11 mouse cellular contexts compared by ENCODE assay signal in the genomic region with DNA sequence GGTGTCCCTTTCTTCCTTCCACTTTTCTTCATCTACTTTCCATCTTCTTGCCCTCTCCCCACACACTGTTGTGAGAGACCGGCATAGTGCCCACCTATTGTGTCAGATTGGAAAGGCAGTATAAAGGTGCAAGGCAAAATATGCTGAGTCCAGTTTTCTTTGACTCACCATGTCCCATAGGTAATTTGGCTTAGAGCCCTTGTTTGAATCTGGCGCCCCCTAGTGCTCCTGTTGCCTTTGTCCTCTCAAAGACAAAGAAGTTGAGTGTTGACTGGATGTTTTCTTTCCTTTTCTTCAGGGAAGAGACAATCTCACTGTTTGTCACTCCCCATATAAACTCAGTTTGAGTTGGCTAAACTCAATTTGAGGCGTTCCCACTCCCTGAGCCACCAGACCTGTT.
DNase-seq lines count a peak whose midpoint lies in the region; ATAC-seq and TF ChIP-seq lines count a peak whose summit lies in the region.
"Had no signal": no experiment of that assay in that cellular context is flagged by ENCODE, and none has a peak within 500 bp of the region (broad histone marks: within the 10 kb centered on the region; RNA-seq: fewer than 3 reads in every experiment).

No protein-coding gene starts in this region.

- 64% methylated on average over 3 of the region's 3 CpGs for WGBS in forebrain, postnatal 0 days
- WGBS in forebrain, embryonic 14.5 days, result 66% methylated on average over 3 of the region's 3 CpGs
- 60% methylated on average over 3 of the region's 3 CpGs for WGBS in midbrain, postnatal 0 days
- WGBS in midbrain, embryonic 16.5 days, result 63% methylated on average over 3 of the region's 3 CpGs
- WGBS in midbrain, embryonic 14.5 days, result 64% methylated on average over 3 of the region's 3 CpGs

- ATAC-seq in forebrain, postnatal 0 days, result no peak
- ATAC-seq in forebrain, embryonic 14.5 days, result no peak
- ATAC-seq in midbrain, postnatal 0 days (ENCODE audit: low FRiP score), result no peak
- no peak for ATAC-seq in midbrain, embryonic 16.5 days
- no peak for ATAC-seq in midbrain, embryonic 14.5 days (ENCODE audit: low FRiP score, low TSS enrichment)

- no peak for DNase-seq in forebrain, postnatal 0 days
- no peak for DNase-seq in forebrain, embryonic 14.5 days (ENCODE audit: low spot score)
- DNase-seq in midbrain, postnatal 0 days (ENCODE audit: low spot score), result no peak
- DNase-seq in adrenal gland, postnatal 14 days, result peak; percentile 63
- DNase-seq in lung, postnatal 10 days, result peak; percentile 25
- DNase-seq in midbrain, embryonic 14.5 days, result no peak
- no peak for DNase-seq in right cerebral cortex, adult 18-20 months

- no peak overlapping the region for H3K4me3 ChIP-seq in forebrain, postnatal 0 days (ENCODE audit: low read depth, low read length)
- no peak overlapping the region for H3K4me3 ChIP-seq in forebrain, embryonic 14.5 days (ENCODE audit: low read depth, low read length)
- no peak overlapping the region for H3K4me3 ChIP-seq in midbrain, postnatal 0 days (ENCODE audit: low read depth, low read length)
- no peak overlapping the region for H3K4me3 ChIP-seq in midbrain, embryonic 16.5 days (ENCODE audit: low read depth, low read length)
- no peak overlapping the region for H3K4me3 ChIP-seq in midbrain, embryonic 14.5 days (replicated peaks; ENCODE audit: low read depth, low read length)
- H3K4me3 ChIP-seq: embryonic facial prominence, embryonic 13.5 days; heart, embryonic 13.5 days; megakaryocyte, embryonic 14.5 days had no signal

- H3K4me2 ChIP-seq in forebrain, postnatal 0 days (ENCODE audit: low read depth), result no peak overlapping the region
- H3K4me2 ChIP-seq in forebrain, embryonic 14.5 days (ENCODE audit: low read length), result no peak overlapping the region
- no peak overlapping the region for H3K4me2 ChIP-seq in midbrain, postnatal 0 days (ENCODE audit: low read depth, low read length, poor library complexity, severe bottlenecking)
- H3K4me2 ChIP-seq in midbrain, embryonic 16.5 days (ENCODE audit: low read length), result no peak overlapping the region
- H3K4me2 ChIP-seq in midbrain, embryonic 14.5 days (ENCODE audit: low read length), result no peak overlapping the region
- H3K4me2 ChIP-seq: embryonic facial prominence, embryonic 13.5 days; heart, embryonic 13.5 days had no signal

- no peaks in the 10 kb centered on the region for H3K4me1 ChIP-seq in forebrain, postnatal 0 days (ENCODE audit: insufficient read depth)
- no peaks in the 10 kb centered on the region for H3K4me1 ChIP-seq in forebrain, embryonic 14.5 days (ENCODE audit: control insufficient read depth, insufficient read depth, low read length)
- no peaks in the 10 kb centered on the region for H3K4me1 ChIP-seq in midbrain, postnatal 0 days (ENCODE audit: insufficient read depth, low read length)
- H3K4me1 ChIP-seq in midbrain, embryonic 16.5 days (ENCODE audit: control insufficient read depth, insufficient read depth, low read length), result no peaks in the 10 kb centered on the region
- H3K4me1 ChIP-seq in midbrain, embryonic 14.5 days (ENCODE audit: control insufficient read depth, insufficient read depth, low read length), result no peaks in the 10 kb centered on the region
- H3K4me1 ChIP-seq: embryonic facial prominence, embryonic 13.5 days; heart, embryonic 13.5 days; megakaryocyte, embryonic 14.5 days had no signal

- peak; percentile 21; the same call in 1 of the 2 replicates for TF ChIP-seq CTCF in forebrain, postnatal 0 days (IDR thresholded peaks at IDR 0.05; ENCODE audit: low read depth)
- TF ChIP-seq CTCF in midbrain, postnatal 0 days (IDR thresholded peaks at IDR 0.05), result peak; percentile 28; the same call in 1 of the 2 replicates

- no peaks in the 10 kb centered on the region for H3K9me3 ChIP-seq in forebrain, postnatal 0 days (ENCODE audit: low read length)
- H3K9me3 ChIP-seq in forebrain, embryonic 14.5 days (replicated peaks; ENCODE audit: control insufficient read depth, low read length), result no peaks in the 10 kb centered on the region
- no peaks in the 10 kb centered on the region for H3K9me3 ChIP-seq in midbrain, postnatal 0 days (ENCODE audit: low read length)
- no peaks in the 10 kb centered on the region for H3K9me3 ChIP-seq in midbrain, embryonic 16.5 days (replicated peaks; ENCODE audit: control insufficient read depth, low read length, poor library complexity, severe bottlenecking)
- no peaks in the 10 kb centered on the region for H3K9me3 ChIP-seq in midbrain, embryonic 14.5 days (ENCODE audit: control insufficient read depth, low read length)
- H3K9me3 ChIP-seq: embryonic facial prominence, embryonic 13.5 days; heart, embryonic 13.5 days had no signal

- H3K9ac ChIP-seq in forebrain, postnatal 0 days, result no peak overlapping the region
- H3K9ac ChIP-seq in forebrain, embryonic 14.5 days (ENCODE audit: low read length), result no peak overlapping the region
- H3K9ac ChIP-seq in midbrain, postnatal 0 days (replicated peaks; ENCODE audit: low read length, poor library complexity, severe bottlenecking), result no peak overlapping the region
- no peak overlapping the region for H3K9ac ChIP-seq in midbrain, embryonic 16.5 days (ENCODE audit: low read depth, low read length)
- H3K9ac ChIP-seq in midbrain, embryonic 14.5 days (replicated peaks; ENCODE audit: low read length), result no peak overlapping the region
- H3K9ac ChIP-seq: embryonic facial prominence, embryonic 13.5 days; heart, embryonic 13.5 days had no signal

- H3K36me3 ChIP-seq in forebrain, postnatal 0 days (ENCODE audit: insufficient read depth), result no peaks in the 10 kb centered on the region; the same call in 1 of the 2 replicates
- H3K36me3 ChIP-seq in forebrain, embryonic 14.5 days (ENCODE audit: control insufficient read depth, insufficient read depth, low read length), result peaks cover 4% of the 10 kb centered on the region; the same call in 1 of the 2 replicates
- peaks cover 2% of the 10 kb centered on the region; the same call in 1 of the 2 replicates for H3K36me3 ChIP-seq in midbrain, postnatal 0 days (ENCODE audit: insufficient read depth, low read length)
- no peaks in the 10 kb centered on the region for H3K36me3 ChIP-seq in midbrain, embryonic 16.5 days (ENCODE audit: control insufficient read depth, insufficient read depth, low read length)
- H3K36me3 ChIP-seq in midbrain, embryonic 14.5 days (ENCODE audit: control insufficient read depth, insufficient read depth, low read length), result no peaks in the 10 kb centered on the region
- H3K36me3 ChIP-seq: embryonic facial prominence, embryonic 13.5 days had no signal

- no peak overlapping the region for H3K27ac ChIP-seq in forebrain, postnatal 0 days (ENCODE audit: low read depth, low read length)
- no peak overlapping the region for H3K27ac ChIP-seq in forebrain, embryonic 14.5 days (ENCODE audit: low read depth, low read length)
- no peak overlapping the region for H3K27ac ChIP-seq in midbrain, postnatal 0 days (ENCODE audit: low read depth, low read length)
- no peak overlapping the region for H3K27ac ChIP-seq in midbrain, embryonic 16.5 days (ENCODE audit: low read length)
- no peak overlapping the region for H3K27ac ChIP-seq in midbrain, embryonic 14.5 days (replicated peaks; ENCODE audit: low read depth, low read length)
- H3K27ac ChIP-seq: embryonic facial prominence, embryonic 13.5 days; heart, embryonic 13.5 days had no signal

- H3K27me3 ChIP-seq in forebrain, postnatal 0 days (ENCODE audit: insufficient read depth, low read length), result no peaks in the 10 kb centered on the region
- no peaks in the 10 kb centered on the region for H3K27me3 ChIP-seq in forebrain, embryonic 14.5 days (replicated peaks; ENCODE audit: control insufficient read depth, insufficient read depth, low read length)
- H3K27me3 ChIP-seq in midbrain, postnatal 0 days (ENCODE audit: insufficient read depth, low read length), result no peaks in the 10 kb centered on the region
- H3K27me3 ChIP-seq in midbrain, embryonic 16.5 days (ENCODE audit: control insufficient read depth, insufficient read depth, low read depth, low read length), result no peaks in the 10 kb centered on the region
- H3K27me3 ChIP-seq in midbrain, embryonic 14.5 days (ENCODE audit: control insufficient read depth, insufficient read depth, low read length), result no peaks in the 10 kb centered on the region
- H3K27me3 ChIP-seq: embryonic facial prominence, embryonic 13.5 days; heart, embryonic 13.5 days had no signal

Comparison
In these comparisons a context has a peak if more than half of its experiments do, and no peak if none do; other contexts are left out.
1. DNase-seq: peak in adrenal gland, postnatal 14 days (single experiment) and lung, postnatal 10 days (single experiment); none in forebrain, postnatal 0 days (single experiment), forebrain, embryonic 14.5 days (single experiment), midbrain, postnatal 0 days (single experiment), midbrain, embryonic 14.5 days (single experiment) and right cerebral cortex, adult 18-20 months (single experiment).